Mouse (Mus musculus): ENCODE data around the gene Gm37240.

Gm37240 gene

GRCm38 (mm10) chr3:84703083-84703810 is 1184.1 kb downstream of the Gm37240 start:
- DNase-seq (ENCODE audit: low spot score), result no peak

- DNase-seq (ENCODE audit: low spot score), result no peak
Observed at GRCm38 (mm10) chr3:84701964-84702363, 1185.4 kb downstream of the Gm37240 start.

- no peak for DNase-seq (ENCODE audit: low spot score)
Observed at GRCm38 (mm10) chr3:84701509-84701908, 1185.8 kb downstream of the Gm37240 start.

GRCm38 (mm10) chr3:84696428-84696917 is 1190.8 kb downstream of the Gm37240 start:
- DNase-seq (ENCODE audit: low spot score), result no peak

GRCm38 (mm10) chr3:84695867-84696361 is 1191.4 kb downstream of the Gm37240 start:
- DNase-seq (ENCODE audit: low spot score), result no peak

- DNase-seq (ENCODE audit: low spot score), result no peak
Observed at GRCm38 (mm10) chr3:84695418-84695817, 1191.9 kb downstream of the Gm37240 start.

- DNase-seq (ENCODE audit: low spot score), result no peak
Observed at GRCm38 (mm10) chr3:84693886-84694285, 1193.4 kb downstream of the Gm37240 start.

- no peak for DNase-seq (ENCODE audit: low spot score)
Observed at GRCm38 (mm10) chr3:84692647-84693199, 1194.6 kb downstream of the Gm37240 start.

- no peak for DNase-seq (ENCODE audit: low spot score)
Observed at GRCm38 (mm10) chr3:84690091-84690771, 1197.1 kb downstream of the Gm37240 start.

- no peak for DNase-seq (ENCODE audit: low spot score)
Observed at GRCm38 (mm10) chr3:84689656-84690055, 1197.7 kb downstream of the Gm37240 start.

GRCm38 (mm10) chr3:84688176-84688575 is 1199.1 kb downstream of the Gm37240 start:
- no peak for DNase-seq (ENCODE audit: low spot score)

GRCm38 (mm10) chr3:84687488-84687846 is 1199.9 kb downstream of the Gm37240 start:
- no peak for DNase-seq (ENCODE audit: low spot score)

GRCm38 (mm10) chr3:84686799-84687487 is 1200.4 kb downstream of the Gm37240 start:
- no peak for DNase-seq (ENCODE audit: low spot score)

- no peak for DNase-seq (ENCODE audit: low spot score)
Observed at GRCm38 (mm10) chr3:84686294-84686672, 1201.0 kb downstream of the Gm37240 start.

- no peak for DNase-seq (ENCODE audit: low spot score)
Observed at GRCm38 (mm10) chr3:84685662-84686293, 1201.5 kb downstream of the Gm37240 start.

- no peak for DNase-seq (ENCODE audit: low spot score)
Observed at GRCm38 (mm10) chr3:84683788-84684187, 1203.5 kb downstream of the Gm37240 start.

- no peak for DNase-seq (ENCODE audit: low spot score)
Observed at GRCm38 (mm10) chr3:84681699-84682098, 1205.6 kb downstream of the Gm37240 start.

GRCm38 (mm10) chr3:84680062-84680461 is 1207.3 kb downstream of the Gm37240 start:
- no peak for DNase-seq (ENCODE audit: low spot score)

GRCm38 (mm10) chr3:84679542-84679941 is 1207.8 kb downstream of the Gm37240 start:
- DNase-seq (ENCODE audit: low spot score), result no peak

- no peak for DNase-seq (ENCODE audit: low spot score)
Observed at GRCm38 (mm10) chr3:84678891-84679290, 1208.4 kb downstream of the Gm37240 start.

GRCm38 (mm10) chr3:84675710-84676109 is 1211.6 kb downstream of the Gm37240 start:
- DNase-seq (ENCODE audit: low spot score), result no peak

- no peak for DNase-seq (ENCODE audit: low spot score)
Observed at GRCm38 (mm10) chr3:84673552-84673951, 1213.8 kb downstream of the Gm37240 start.

Data from testis, postnatal 14 days (tissue).